Mouse (Mus musculus): ENCODE measurements around the gene Disc1. TPM values are rescaled to one million over a fixed set of nuclear protein-coding genes. Genes with fewer than 3 reads are reported as not detected.

Disc1 gene
- polyA plus RNA-seq, 1 experiment from 2014 or later = 0.56 TPM

GRCm38 (mm10) chr8:125221062-125221461 is 167.1 kb downstream of the Disc1 start:
- Histone ChIP-seq H3K79me2 (ENCODE audit: inconsistent target) (no peaks in the 10 kb centered on the region), H3K27ac (no peak overlapping the region), H3K36me3 (ENCODE audit: inconsistent target) (no peaks in the 10 kb centered on the region), H3K4me3 (ENCODE audit: inconsistent target) (no peak overlapping the region)
- 88% methylated on average over 4 of the region's 4 CpGs for WGBS (ENCODE audit: missing documents)

DNA sequence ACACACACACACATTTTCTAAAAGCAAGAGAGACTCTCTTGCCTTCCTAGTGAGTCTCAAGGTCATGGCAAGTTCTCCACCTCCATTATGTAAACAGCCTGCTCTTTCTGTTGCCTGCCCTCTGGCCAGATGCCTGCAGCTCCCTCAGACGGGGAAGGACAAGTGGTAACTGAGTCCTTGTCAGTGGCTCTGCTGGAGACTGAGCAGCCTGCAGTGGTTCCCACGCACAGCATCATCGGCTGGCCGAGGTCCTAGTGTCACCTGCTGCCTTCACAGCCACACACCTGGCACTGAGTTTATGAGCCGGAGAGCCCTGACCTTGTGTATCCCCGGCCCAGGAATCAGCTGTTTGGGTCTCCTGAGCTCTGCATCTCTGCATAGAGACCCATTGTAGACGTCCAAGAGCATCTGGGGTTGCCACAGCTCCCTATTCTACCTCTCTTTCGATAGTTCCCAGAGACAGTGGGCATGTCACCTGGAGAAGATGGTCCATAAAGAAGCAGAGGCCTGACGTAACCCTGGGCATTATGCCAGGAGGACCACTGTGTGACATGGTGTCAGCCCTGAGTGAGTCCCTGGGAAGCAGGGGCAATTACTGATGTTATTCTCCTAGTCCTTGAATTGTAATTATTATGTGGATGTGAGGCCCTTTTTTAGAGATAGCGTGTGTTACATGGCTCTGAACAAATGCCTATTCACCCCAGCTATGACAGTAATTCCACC is 169.2 kb downstream of the Disc1 start:
- H3K36me3 ChIP-seq (ENCODE audit: inconsistent target) = no peaks in the 10 kb centered on the region
- H3K27ac ChIP-seq = no peak overlapping the region
- H3K4me3 ChIP-seq (ENCODE audit: inconsistent target) = no peak overlapping the region
- 93% methylated on average over 10 of the region's 10 CpGs for WGBS (ENCODE audit: missing documents)
- H3K79me2 ChIP-seq (ENCODE audit: inconsistent target) = no peaks in the 10 kb centered on the region

- WGBS (ENCODE audit: missing documents) = 26% methylated on average over 6 of the region's 6 CpGs
- no peaks in the 10 kb centered on the region for H3K36me3 ChIP-seq (ENCODE audit: inconsistent target)
- no peaks in the 10 kb centered on the region for H3K79me2 ChIP-seq (ENCODE audit: inconsistent target)
- H3K27ac ChIP-seq = no peak overlapping the region
- no peak overlapping the region for H3K4me3 ChIP-seq (ENCODE audit: inconsistent target)
Measured at GRCm38 (mm10) chr8:125224271-125224699, 170.3 kb downstream of the Disc1 start.

DNA sequence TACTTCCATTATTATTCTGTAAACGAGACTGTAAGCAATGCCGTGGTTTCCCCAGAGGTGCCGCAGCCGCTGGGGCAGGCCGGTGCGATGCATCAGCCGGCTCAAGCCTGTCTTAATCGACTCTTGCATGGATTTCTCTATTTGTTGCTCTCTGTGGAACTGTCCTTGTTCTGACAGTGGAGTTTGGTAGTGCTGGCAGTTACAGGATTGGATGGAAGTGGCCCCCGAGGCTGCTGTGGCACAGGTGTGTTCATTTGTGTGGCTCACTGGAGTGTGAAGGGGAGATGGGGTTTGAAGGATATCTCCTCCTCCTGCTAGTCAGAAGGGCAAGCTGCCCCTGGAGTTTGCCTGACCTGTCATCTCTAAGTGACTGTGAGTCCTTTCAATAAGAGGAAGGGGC is 171.3 kb downstream of the Disc1 start:
- 90% methylated on average over 9 of the region's 9 CpGs for WGBS (ENCODE audit: missing documents)

GRCm38 (mm10) chr8:125226989-125227624 is 173.1 kb downstream of the Disc1 start:
- H3K27ac ChIP-seq = peak overlapping the region; percentile 70
- WGBS (ENCODE audit: missing documents) = 37% methylated on average over 14 of the region's 14 CpGs
- H3K79me2 ChIP-seq (ENCODE audit: inconsistent target) = no peaks in the 10 kb centered on the region
- H3K36me3 ChIP-seq (ENCODE audit: inconsistent target) = no peaks in the 10 kb centered on the region
- H3K4me3 ChIP-seq (ENCODE audit: inconsistent target) = no peak overlapping the region

More for the DNA sequence above, 171.3 kb downstream of the Disc1 start:
- H3K27ac ChIP-seq = no peak overlapping the region
- H3K4me3 ChIP-seq (ENCODE audit: inconsistent target) = no peak overlapping the region
- H3K79me2 ChIP-seq (ENCODE audit: inconsistent target) = no peaks in the 10 kb centered on the region
- no peaks in the 10 kb centered on the region for H3K36me3 ChIP-seq (ENCODE audit: inconsistent target)

DNA sequence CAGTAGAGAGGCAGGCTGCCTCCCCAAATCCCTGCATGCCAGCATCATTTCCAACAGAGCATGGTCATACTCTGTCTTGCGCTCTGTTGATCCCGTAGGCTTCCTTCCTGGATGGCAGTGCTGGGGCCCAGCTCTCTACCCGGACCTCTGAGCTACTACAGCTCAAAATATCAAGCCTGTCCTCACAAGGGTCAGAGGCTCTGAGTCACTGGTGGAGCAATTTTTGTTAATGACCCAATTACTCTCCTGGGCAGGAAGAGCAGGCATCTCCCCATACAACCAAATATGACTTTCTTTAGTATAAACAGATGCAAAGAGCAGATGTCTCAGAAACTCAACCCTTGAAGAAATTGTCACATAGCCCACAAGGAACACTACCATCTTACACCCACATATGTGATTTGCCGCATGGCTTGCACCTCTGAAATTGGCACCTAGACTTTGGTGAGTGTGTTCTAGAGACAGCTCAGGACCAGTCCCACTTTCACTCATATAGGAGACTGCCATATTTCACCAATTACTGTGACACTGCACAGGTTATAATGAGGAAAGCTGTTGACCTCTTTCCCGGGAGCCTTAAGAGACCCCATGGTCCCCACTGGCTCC is 176.6 kb downstream of the Disc1 start:
- no peaks in the 10 kb centered on the region for H3K79me2 ChIP-seq (ENCODE audit: inconsistent target)
- H3K27ac ChIP-seq = no peak overlapping the region
- H3K36me3 ChIP-seq (ENCODE audit: inconsistent target) = no peaks in the 10 kb centered on the region
- WGBS (ENCODE audit: missing documents) = 98% methylated on average over 5 of the region's 5 CpGs
- no peak overlapping the region for H3K4me3 ChIP-seq (ENCODE audit: inconsistent target)

DNA sequence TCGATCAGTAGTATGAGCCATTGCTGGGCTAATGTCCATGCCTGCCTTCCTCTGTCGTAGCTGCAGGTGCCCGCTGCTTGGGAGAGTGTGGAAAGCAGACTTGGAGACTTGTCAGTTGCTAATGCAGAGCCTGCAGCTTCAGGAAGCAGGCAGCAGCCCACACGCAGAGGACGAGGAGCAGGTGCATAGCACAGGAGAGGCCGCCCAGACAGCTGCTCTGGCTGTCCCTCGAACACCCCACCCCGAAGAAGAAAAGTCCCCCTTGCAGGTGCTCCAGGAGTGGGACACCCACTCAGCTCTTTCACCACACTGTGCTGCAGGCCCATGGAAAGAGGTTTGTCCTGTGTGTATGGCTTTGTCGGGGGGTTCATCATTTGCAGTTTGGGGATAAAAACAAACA is 178.7 kb downstream of the Disc1 start:
- H3K79me2 ChIP-seq (ENCODE audit: inconsistent target) = no peaks in the 10 kb centered on the region
- WGBS (ENCODE audit: missing documents) = 93% methylated on average over 9 of the region's 9 CpGs
- H3K27ac ChIP-seq = no peak overlapping the region
- no peaks in the 10 kb centered on the region for H3K36me3 ChIP-seq (ENCODE audit: inconsistent target)
- H3K4me3 ChIP-seq (ENCODE audit: inconsistent target) = no peak overlapping the region

DNA sequence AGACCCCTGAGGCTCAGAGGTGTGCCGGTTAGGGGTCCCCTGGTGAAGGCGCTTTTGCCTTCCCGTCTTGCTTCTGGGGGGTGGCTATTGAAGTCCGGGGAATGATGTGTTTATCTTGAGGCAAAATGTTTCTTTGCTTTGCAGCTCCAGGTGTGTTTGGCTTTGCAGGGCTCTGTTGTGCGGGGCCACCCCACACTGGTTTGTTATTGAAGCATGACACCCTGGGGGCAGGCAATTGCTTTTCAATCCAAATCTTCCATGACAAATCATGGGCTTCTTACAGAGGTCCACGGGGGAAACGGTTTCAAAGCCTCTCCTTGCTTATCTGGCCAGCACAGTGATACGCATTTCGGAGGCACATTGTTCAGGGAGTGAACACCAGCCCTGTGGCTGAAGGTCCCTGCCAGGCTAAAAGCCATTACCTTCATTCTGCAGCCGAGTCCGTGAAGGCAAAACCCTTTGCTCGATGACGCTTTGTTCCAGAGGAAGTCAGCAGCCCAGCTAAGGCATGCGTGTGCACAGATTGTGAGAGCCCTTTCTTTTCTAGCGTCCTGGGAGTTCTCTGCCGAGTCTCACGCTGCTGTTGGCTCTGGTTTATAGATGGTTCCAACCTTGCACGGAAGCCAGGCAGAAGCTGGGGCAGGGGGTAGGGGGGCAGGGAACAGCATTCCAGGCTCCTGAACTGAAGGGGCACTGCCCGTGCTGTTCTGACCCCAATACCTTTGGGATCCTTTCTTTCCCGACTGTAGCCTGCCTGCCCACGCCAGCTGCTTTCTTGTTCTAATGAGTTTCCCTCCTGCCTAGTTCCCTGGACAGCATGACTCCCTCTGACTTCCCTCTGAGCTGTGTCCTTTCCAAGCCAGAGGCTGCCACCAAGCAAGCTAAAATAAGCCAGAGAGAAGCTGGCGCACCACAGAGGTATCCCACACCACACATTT is 182.2 kb downstream of the Disc1 start:
- H3K4me3 ChIP-seq (ENCODE audit: inconsistent target) = no peak overlapping the region
- no peak overlapping the region for H3K27ac ChIP-seq
- H3K36me3 ChIP-seq (ENCODE audit: inconsistent target) = no peaks in the 10 kb centered on the region
- whole genome bisulfite sequencing (ENCODE audit: missing documents) = 89% methylated on average over 22 of the region's 22 CpGs
- no peaks in the 10 kb centered on the region for H3K79me2 ChIP-seq (ENCODE audit: inconsistent target)

DNA sequence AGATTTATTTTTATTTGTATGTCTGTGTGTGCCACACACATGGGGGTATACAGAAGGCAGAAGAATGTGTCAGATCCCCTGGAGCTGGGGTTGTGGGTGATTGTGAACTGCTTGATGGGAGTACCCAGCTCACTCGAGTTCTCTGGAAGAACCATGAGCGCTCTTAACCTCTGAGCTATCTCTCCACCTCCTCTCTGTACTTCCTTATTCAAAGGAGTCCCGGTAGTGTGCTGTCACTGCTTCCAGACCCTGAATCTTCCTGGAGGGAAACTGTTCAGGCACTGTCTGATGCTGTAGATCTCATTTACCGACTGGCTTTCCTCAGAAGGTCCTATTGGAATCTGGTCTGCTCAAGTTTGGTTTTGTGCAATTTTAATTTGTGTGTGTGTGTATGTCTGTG is 186.8 kb downstream of the Disc1 start:
- Histone ChIP-seq H3K4me3 (ENCODE audit: inconsistent target) (no peak overlapping the region), H3K79me2 (ENCODE audit: inconsistent target) (no peaks in the 10 kb centered on the region), H3K27ac (no peak overlapping the region), H3K36me3 (ENCODE audit: inconsistent target) (no peaks in the 10 kb centered on the region)
- WGBS (ENCODE audit: missing documents) = 34% methylated on average over 4 of the region's 4 CpGs

DNA sequence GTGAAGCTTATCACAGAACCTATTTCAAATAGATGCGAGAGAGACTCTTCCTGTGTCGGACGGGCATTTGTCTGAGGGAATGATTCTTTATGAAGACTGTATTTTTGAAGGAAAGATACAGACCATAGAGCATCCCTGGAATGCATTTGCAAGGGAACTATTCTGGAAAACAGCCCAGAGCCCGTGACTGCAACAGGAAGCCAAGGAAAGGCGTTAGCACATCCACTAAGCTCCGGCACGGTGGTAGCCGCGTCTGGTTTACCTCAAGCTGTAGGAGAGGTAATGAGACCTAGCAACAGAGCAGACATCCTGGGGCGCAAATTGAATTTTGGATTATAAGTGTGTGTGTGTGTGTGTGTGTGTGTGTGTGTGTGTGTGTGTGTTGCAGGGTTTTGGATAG is 188.4 kb downstream of the Disc1 start:
- WGBS (ENCODE audit: missing documents) = 90% methylated on average over 10 of the region's 10 CpGs
- H3K27ac ChIP-seq = no peak overlapping the region
- H3K36me3 ChIP-seq (ENCODE audit: inconsistent target) = no peaks in the 10 kb centered on the region
- H3K79me2 ChIP-seq (ENCODE audit: inconsistent target) = no peaks in the 10 kb centered on the region
- H3K4me3 ChIP-seq (ENCODE audit: inconsistent target) = no peak overlapping the region

DNA sequence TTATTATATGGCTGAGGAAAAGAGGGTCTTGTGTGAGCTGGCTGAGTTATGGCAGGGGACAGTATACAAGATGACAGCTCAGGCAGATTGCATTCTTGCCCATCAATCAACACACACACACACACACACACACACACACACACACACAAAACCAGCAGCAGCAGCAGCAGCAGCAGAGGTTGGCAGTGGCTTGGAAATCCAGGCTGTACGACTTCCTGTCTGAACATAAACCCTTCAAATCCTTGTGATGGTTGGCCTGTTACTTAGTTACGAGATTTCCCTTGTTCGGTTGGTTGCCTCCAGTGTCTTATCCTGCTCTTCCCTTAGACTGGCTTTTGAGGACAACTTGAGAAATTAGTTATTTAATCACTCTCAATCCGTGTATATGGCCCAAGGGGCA is 188.9 kb downstream of the Disc1 start:
- Histone ChIP-seq H3K27ac (no peak overlapping the region), H3K4me3 (ENCODE audit: inconsistent target) (no peak overlapping the region), H3K36me3 (ENCODE audit: inconsistent target) (no peaks in the 10 kb centered on the region), H3K79me2 (ENCODE audit: inconsistent target) (no peaks in the 10 kb centered on the region)
- 84% methylated on average over 4 of the region's 4 CpGs for WGBS (ENCODE audit: missing documents)

DNA sequence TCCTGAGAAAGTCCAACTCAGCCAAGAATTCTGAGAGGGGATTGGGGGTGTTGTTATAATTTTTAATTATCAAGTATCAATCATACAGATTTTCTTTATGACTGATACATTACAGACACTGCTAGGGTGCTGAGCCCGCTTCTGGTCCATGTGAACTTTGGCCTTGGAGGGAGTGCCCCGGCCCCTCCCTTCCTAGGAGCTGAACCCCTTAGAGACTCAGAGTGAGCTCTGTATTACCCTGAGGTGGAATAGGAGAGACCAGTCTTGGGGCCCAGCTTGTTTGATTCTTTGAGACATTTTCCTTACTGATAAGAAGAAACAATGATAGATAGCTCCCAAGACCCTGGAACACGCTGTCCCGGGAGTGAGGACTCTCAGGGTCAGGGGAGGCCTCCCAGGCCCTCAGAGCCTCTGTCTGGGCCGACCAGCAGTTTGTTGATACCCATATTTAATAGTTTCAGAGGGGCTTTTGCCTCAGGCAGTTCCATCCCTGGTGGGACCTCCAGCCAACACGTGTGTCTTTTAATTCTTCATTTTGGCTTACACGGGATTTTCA is 192.8 kb downstream of the Disc1 start:
- no peaks in the 10 kb centered on the region for H3K36me3 ChIP-seq (ENCODE audit: inconsistent target)
- WGBS (ENCODE audit: missing documents) = 84% methylated on average over 7 of the region's 7 CpGs
- H3K79me2 ChIP-seq (ENCODE audit: inconsistent target) = no peaks in the 10 kb centered on the region
- H3K27ac ChIP-seq = no peak overlapping the region
- no peak overlapping the region for H3K4me3 ChIP-seq (ENCODE audit: inconsistent target)

- H3K4me3 ChIP-seq (ENCODE audit: inconsistent target) = no peak overlapping the region
- H3K36me3 ChIP-seq (ENCODE audit: inconsistent target) = no peaks in the 10 kb centered on the region
- no peaks in the 10 kb centered on the region for H3K79me2 ChIP-seq (ENCODE audit: inconsistent target)
- WGBS (ENCODE audit: missing documents) = 6% methylated on average over 1 of the region's 1 CpGs
- H3K27ac ChIP-seq = no peak overlapping the region
Measured at GRCm38 (mm10) chr8:125247349-125247748, 193.4 kb downstream of the Disc1 start.

GRCm38 (mm10) chr8:125252946-125253345 is 199.0 kb downstream of the Disc1 start:
- no peaks in the 10 kb centered on the region for H3K79me2 ChIP-seq (ENCODE audit: inconsistent target)
- WGBS (ENCODE audit: missing documents) = 95% methylated on average over 4 of the region's 4 CpGs
- H3K36me3 ChIP-seq (ENCODE audit: inconsistent target) = no peaks in the 10 kb centered on the region
- H3K4me3 ChIP-seq (ENCODE audit: inconsistent target) = no peak overlapping the region
- H3K27ac ChIP-seq = no peak overlapping the region

Measured in macrophage (primary cell).